Mouse (Mus musculus) limb, embryonic 14.5 days (tissue): Measurements from ENCODE around the gene Cysrt1. TPM values are rescaled to one million over a fixed set of nuclear protein-coding genes. Genes with fewer than 3 reads are reported as not detected.
A peak's percentile ranks its signal among the peaks of the same experiment; 100 is the strongest.

Source experiments
- ATAC-seq: fragments of 200-750 bp; cut with Nextera tagmentation; 2 replicates; pipeline ENCODE4 v1.8.0; 2017; ENCODE audit warnings: low read depth, moderate number of reproducible peaks, moderate TSS enrichment; ENCODE audit not compliant: low FRiP score
- DNase-seq: peaks from one replicate; pipeline ENCODE4 v3.0.0-alpha.2; 2015; ENCODE audit warnings: low spot score
- H3K27ac ChIP-seq: fragments of 300-500 bp; sonication (generic); replicated peaks from 2 replicates; pipeline ENCODE4 v1.5.1; 2014; ENCODE audit warnings: low read depth, mild to moderate bottlenecking, low read length, moderate library complexity, mixed read lengths
- H3K27me3 ChIP-seq: fragments of 300-500 bp; sonication (generic); 2 replicates; pipeline ENCODE4 v1.6.1; 2014; ENCODE audit warnings: low read length, mixed read lengths; ENCODE audit not compliant: control insufficient read depth, insufficient read depth
- H3K36me3 ChIP-seq: fragments of 300-500 bp; sonication (generic); 2 replicates; pipeline ENCODE4 v1.6.1; 2014; ENCODE audit warnings: mild to moderate bottlenecking, low read length, moderate library complexity, mixed read lengths; ENCODE audit not compliant: control insufficient read depth, insufficient read depth
- H3K4me1 ChIP-seq: fragments of 300-500 bp; sonication (generic); 2 replicates; pipeline ENCODE4 v1.6.1; 2014; ENCODE audit warnings: antibody characterized with exemption, low read length, mixed read lengths; ENCODE audit not compliant: control insufficient read depth, insufficient read depth
- H3K4me2 ChIP-seq: fragments of 300-500 bp; sonication (generic); replicated peaks from 2 replicates; pipeline ENCODE4 v1.6.1; 2014; ENCODE audit warnings: low read depth, mild to moderate bottlenecking, low read length, moderate library complexity; ENCODE audit not compliant: severe bottlenecking
- H3K4me3 ChIP-seq: fragments of 300-500 bp; sonication (generic); replicated peaks from 2 replicates; pipeline ENCODE4 v1.5.1; 2014; ENCODE audit warnings: low read length
- H3K9ac ChIP-seq: fragments of 300-500 bp; sonication (generic); 2 replicates; pipeline ENCODE4 v1.6.1; 2014; ENCODE audit warnings: mild to moderate bottlenecking, low read depth, low read length, moderate library complexity; ENCODE audit not compliant: severe bottlenecking
- H3K9me3 ChIP-seq: fragments of 300-500 bp; sonication (generic); 2 replicates; pipeline ENCODE4 v1.6.1; 2016; ENCODE audit warnings: low read length; ENCODE audit not compliant: control insufficient read depth
- POLR2A ChIP-seq: fragments of 200-500 bp; IDR thresholded peaks from 2 replicates; pipeline ENCODE4 v1.8.0; 2012; ENCODE audit warnings: inconsistent platforms, mild to moderate bottlenecking, moderate library complexity, borderline replicate concordance; ENCODE audit not compliant: insufficient read depth, insufficient read length; ENCODE audit errors: extremely low read depth
- WGBS: fragments of 180-500 bp; shearing (Covaris S2); extraction: QIAGEN DNeasy Blood & Tissue Kit; methylation state at CpG from one replicate; pipeline ENCODE4 v1.1.7; 2014; 5-methylcytosine and 5-hydroxymethylcytosine counted together
- polyA plus RNA-seq, 2 experiments: library from polyadenylated mRNA; depleted of rRNA in 1 of 2; stranded (reverse) in 1 of 2; unstranded in 1 of 2; fragments of >200 nt; fragmentation: Nextera tagmentation in 1 of 2; extraction: Ambion mirVana in 1 of 2; gene quantifications; 2 replicates each; pipeline versions ENCODE4 v1.2.1 to v1.2.3; 2012 to 2014

Gene Cysrt1
- polyA plus RNA-seq, 2 experiments: 1.5 to 7.6 TPM

DNA sequence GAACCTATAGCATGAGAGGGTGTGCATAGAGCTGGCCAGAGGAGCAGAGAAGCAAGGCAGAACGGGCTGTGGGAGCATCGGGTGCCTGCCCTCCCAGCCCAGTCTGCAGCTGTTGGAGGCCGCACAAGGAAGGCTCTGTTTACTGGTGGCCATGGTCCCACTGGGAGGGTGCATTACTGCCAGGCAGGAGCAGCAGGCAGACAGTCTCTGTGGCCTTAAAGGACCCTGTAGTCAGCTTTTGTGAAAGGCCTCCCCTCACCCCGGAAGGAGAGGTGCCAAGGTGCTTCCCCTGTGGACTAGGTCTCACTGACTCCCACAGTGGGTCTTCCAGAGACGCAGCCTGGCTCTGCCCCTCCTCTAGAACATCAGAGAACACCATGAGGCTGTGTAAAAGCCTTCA, 15.4 kb downstream of the Cysrt1 start:
- Histone ChIP-seq H3K36me3 (peaks cover 2% of the 10 kb centered on the region; the same call in 1 of the 2 replicates), H3K27me3 (no peaks in the 10 kb centered on the region), H3K9me3 (no peaks in the 10 kb centered on the region), H3K9ac (no peak overlapping the region), H3K27ac (no peak overlapping the region), H3K4me2 (no peak overlapping the region), H3K4me1 (peaks cover 12% of the 10 kb centered on the region), H3K4me3 (no peak overlapping the region)
- TF ChIP-seq POLR2A: no peak
- DNase-seq (no peak), ATAC-seq (no peak)
- 65% methylated on average over 5 of the region's 5 CpGs for WGBS

DNA sequence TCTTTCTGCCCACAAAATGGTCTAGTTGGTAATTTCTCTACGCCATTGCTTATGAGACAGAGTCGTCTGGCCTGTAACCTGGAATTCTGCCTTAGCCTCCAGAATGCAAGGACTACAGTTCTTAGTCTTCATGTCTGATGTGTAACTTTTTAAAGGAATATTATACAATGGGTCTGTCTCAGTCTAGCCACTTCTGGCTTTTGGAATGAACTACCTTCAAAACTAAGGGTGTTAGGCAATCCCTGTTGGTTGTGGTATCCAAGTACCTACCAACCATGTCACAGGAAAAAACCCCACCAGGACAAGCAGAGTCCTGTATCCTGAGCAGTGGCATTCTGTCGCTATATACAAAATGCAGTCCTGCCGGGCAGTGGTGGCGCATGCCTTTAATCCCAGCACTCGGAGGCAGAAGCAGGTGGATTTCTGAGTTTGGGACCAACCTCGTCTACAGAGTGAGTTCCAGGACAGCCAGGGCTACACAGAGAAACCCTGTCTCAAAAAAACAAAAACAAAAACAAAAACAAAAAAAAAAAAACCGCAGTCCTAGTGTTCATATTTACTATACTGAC, 16.4 kb downstream of the Cysrt1 start:
- TF ChIP-seq POLR2A: no peak
- no peak overlapping the region for H3K9ac ChIP-seq
- DNase-seq: no peak
- H3K4me2 ChIP-seq: peak overlapping the region; percentile 50; the same call in 1 of the 2 replicates
- H3K27me3 ChIP-seq: no peaks in the 10 kb centered on the region
- no peak for ATAC-seq
- 65% methylated on average over 8 of the region's 8 CpGs for WGBS
- H3K4me1 ChIP-seq: peaks cover 12% of the 10 kb centered on the region
- H3K36me3 ChIP-seq: peaks cover 9% of the 10 kb centered on the region; the same call in 1 of the 2 replicates
- H3K27ac ChIP-seq: peak overlapping the region; percentile 91; the same call in 1 of the 2 replicates
- H3K4me3 ChIP-seq: no peak overlapping the region
- no peaks in the 10 kb centered on the region for H3K9me3 ChIP-seq

DNA sequence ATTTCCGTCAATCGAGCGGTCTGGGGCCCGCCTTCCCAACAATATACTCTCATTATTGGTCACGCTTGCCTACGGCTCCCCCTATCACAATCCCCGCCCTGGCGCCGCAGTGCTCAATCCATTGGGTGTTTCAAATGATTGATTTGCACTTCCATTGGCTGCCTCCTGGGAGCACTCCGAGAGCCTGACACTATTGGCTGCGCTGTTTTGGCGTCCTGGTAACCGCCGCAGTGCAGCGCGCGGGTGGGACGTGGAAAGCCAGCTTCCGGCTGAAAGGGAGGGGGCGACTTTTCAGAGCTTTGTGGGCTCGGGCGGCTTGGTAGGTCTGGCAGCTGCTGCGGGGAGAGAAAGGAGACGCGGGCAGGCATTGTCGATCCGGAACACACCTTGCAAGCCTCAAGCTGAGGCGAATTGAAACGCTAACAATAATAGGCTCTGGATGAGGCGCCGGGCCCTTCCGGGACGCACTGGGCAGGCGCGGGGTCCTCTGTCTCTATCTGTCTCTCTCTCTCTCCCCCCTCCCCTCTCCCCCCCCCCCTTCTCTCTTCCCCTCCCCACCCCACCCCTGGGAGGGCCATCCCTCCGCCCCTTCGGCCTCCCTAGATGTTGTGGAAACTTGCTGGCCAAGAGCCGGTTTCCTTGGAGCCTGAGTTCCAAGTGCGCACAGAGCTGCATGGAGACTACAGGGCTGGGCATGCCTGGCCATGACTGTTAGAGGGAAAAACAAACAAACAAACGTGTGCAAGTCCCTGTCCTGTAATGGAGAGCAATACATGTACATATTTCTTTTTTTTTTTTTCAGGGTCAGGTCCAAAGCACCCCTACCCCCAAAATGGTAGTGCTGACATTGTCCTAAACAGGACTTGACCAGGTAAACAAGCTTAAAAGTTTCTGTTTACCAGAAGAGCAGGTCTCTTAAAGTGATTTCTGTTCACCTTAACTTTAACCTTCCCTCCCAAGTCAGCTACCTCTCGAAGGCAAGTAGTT, 17.2 kb downstream of the Cysrt1 start:
- Histone ChIP-seq H3K4me1 (peaks cover 12% of the 10 kb centered on the region), H3K27me3 (no peaks in the 10 kb centered on the region), H3K36me3 (peaks cover 9% of the 10 kb centered on the region; the same call in 1 of the 2 replicates), H3K27ac (peak overlapping the region; percentile 91), H3K9me3 (no peaks in the 10 kb centered on the region), H3K4me3 (peak overlapping the region; percentile 86), H3K9ac (peak overlapping the region; percentile 72), H3K4me2 (peak overlapping the region; percentile 50)
- peak; percentile 78; the same call in 1 of the 2 replicates for TF ChIP-seq POLR2A
- ATAC-seq (peak; percentile 96), DNase-seq (peak; percentile 100)
- WGBS: 2% methylated on average over 35 of the region's 41 CpGs

DNA sequence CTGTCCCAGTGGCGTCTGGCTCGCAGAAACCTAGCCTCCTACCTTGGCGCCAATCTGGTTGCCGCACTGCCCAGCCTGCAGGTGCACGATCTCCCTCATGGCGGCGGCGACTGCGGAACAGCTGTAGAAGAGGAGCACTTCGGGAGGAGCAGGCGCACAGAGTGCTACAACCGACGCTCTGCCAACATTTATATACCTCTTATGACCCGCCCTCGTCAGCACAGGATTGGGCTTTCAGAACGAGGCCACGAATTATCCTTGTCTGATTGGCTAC, 17.8 kb downstream of the Cysrt1 start, which contains the start of gene Tubb4b:
TSS of gene Tubb4b (minus strand) at position 211 of the 274 bp plus-strand sequence.
- Histone ChIP-seq H3K4me3 (peak within 1 kb of the TSS; percentile 86), H3K27ac (peak within 1 kb of the TSS; percentile 91), H3K4me2 (peak within 1 kb of the TSS; percentile 57), H3K9me3 (no peaks in the 10 kb centered on the region), H3K36me3 (peaks cover 9% of the 10 kb centered on the region; the same call in 1 of the 2 replicates), H3K4me1 (peaks cover 12% of the 10 kb centered on the region), H3K9ac (peak within 1 kb of the TSS; percentile 76), H3K27me3 (no peaks in the 10 kb centered on the region)
- WGBS: 0% methylated on average over 13 of the region's 17 CpGs
- ATAC-seq (no peak), DNase-seq (no peak)
- peak; percentile 99; the same call in 1 of the 2 replicates for TF ChIP-seq POLR2A
